Mouse (Mus musculus): ENCODE measurements around the gene Cd207. TPM values are rescaled to one million over a fixed set of nuclear protein-coding genes. Genes with fewer than 3 reads are reported as not detected.
A peak's percentile ranks its signal among the peaks of the same experiment; 100 is the strongest.
"Not testable (repeated sequence)": the region's sequence is repeated elsewhere in the genome, so short reads cannot be mapped to it uniquely, and the experiment has no call there.

The Cd207 gene
- total RNA-seq, 2 experiments from 2014 or later: not detected

DNA sequence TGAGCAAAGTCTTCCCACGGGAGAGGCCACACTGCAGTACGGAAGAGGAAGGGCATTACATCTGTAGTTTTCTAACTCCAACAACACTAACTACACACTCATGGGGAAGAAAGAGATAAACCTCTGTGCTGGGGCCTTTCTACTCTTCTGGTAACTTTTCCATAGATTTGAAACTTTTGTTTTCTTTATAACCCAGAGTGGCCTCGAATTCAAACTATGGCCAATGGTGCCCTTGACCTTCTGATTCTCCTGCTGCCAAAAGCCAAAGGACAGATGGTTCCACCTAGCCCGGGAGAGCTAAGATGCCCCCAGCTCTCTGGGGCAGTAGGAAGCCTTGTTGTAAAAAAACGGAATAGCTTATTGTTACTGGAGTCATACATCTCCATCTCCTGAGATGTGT is 22.3 kb upstream of the Cd207 start:
- DNase-seq (ENCODE audit: low spot score in 2 of 2): no peak

DNA sequence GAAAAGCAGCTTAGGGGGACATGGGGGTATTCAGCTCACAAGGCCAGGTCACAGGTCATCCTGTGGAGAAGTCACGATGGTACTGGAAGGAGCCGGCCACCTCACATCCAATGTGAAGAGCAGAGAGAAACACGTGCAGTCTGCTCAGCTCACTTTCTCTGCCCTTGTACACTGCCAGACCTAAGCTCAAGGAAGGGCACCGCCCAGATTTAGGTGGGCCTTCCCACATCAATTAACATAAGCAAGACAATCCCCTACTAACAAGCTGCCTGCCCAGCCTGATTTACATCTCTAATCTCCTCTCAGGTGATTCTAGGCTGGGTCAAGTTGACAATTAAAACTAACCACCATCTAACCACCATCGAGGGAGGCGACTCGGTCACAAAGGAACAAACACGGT is 20.3 kb upstream of the Cd207 start:
- no peak for DNase-seq (ENCODE audit: low spot score in 2 of 2)

DNA sequence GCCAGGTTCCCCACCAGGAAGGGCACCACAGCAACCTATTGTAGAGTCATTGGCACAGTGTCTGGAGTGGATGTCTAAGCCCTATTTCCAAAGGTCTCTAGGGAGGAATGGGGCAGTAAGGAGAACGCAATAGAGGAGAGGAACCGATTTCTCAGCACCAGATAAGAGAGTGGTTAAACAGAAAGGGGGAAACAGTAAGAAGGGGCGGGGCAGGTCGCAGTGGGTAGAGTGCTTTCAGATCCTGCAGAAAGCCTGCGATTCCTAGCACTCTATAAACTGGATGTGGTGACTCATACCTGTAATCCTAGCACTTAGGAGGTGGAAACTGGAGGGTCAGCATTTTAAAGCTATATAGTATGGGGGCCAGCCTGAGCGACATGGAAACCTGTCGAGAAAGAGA is 19.0 kb upstream of the Cd207 start:
- DNase-seq (ENCODE audit: low spot score in 2 of 2): no peak

DNA sequence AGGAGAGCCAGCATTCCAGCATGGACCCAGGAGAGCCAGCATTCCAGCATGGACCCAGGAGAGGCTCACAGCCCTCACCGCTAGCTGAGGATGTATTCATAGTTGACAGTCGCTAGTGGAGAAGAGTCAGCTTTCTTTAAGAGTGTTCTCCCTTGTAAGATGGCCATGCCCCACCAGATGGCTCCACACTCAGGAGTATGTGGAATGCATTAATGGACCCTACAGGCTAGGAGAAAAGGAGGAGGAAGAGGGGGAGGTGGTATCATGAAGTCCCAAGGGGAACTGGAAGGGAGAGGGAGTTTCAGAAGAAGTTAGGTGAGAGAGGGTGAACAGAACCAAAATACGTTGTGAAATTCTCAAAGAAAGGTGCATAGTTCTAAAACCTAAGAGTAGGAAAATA is 18.1 kb upstream of the Cd207 start:
- no peak for DNase-seq (ENCODE audit: low spot score in 2 of 2)

DNA sequence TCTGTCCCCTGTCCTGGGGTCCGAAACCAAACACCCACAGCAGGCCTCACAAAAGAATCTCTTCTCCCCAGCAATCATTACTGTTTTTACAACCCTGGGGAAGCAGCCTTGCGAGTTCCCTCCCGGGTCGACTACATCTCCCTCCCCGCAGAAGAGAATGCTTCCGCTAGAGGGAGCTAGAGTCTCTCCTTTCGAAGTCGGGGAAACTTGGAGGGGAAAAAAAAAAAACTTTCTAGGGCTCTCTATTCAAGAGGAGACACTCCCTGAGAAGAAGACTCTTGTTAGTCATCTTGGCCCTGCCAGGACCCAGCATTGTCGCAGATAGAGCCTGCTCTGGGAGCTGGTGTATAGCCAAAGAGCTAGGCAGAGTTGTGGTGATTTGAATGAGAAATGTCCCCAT is 16.2 kb upstream of the Cd207 start:
- DNase-seq (ENCODE audit: low spot score in 2 of 2): peak in 1 of 2 experiments; percentile 50

DNA sequence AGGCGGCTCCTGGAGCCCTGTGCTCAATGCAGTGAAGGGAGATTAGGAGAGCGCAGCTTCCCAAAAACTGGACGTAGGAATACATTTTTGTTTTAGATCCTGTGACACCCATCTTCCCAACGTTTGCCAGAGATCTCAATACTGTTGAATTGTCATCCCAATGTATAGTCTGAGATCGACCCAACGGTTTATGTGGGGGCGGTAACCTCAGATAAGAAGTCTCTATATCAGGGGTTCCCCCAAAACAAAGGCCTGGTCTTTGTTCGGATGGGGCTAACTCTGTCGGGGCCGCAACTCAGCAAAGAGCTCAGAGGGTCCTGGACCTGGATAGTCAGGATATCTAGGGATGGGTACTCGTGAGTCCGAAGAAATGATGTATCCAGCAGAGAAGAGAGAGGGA is 15.3 kb upstream of the Cd207 start:
- no peak for DNase-seq (ENCODE audit: low spot score in 2 of 2)

DNA sequence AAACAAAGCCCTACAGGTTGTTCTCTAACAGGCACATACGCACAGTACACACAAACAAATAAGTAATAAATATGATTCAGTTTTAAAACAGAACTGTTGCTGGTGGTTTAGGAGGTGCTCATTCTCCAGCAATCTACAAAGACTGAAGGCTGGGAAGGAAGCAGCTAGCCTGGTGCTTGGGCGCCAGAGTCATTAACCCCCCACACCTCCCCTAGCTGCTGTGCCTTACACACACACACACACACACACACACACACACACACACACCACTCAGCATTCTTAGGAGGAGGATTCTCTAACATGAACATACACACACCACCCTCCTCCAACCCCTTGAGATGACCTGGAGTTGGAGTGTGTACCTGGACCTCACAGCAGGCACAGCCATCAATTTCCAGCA is 13.3 kb upstream of the Cd207 start:
- DNase-seq (ENCODE audit: low spot score in 2 of 2): no peak

DNA sequence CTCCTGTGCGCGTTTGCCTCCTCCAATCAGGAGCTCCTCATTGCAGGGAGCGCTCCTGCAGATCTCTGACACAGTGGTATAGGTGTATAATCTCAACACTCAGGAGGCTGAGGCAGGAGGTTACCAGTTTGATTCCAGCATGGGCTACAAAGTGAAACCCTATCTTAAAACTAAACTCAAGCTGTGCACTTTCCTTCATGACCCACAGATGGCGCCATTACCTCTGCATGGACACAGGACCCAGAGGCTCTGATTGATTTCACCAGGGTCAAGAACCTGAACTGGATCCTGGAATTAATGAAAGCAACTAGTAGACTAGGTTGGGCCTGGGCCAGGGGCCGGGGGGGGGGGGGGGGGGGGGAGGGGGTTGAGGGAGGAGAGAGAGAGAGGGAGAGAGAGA is 12.6 kb upstream of the Cd207 start:
- DNase-seq (ENCODE audit: low spot score in 2 of 2): peak in 1 of 2 experiments; percentile 39

DNA sequence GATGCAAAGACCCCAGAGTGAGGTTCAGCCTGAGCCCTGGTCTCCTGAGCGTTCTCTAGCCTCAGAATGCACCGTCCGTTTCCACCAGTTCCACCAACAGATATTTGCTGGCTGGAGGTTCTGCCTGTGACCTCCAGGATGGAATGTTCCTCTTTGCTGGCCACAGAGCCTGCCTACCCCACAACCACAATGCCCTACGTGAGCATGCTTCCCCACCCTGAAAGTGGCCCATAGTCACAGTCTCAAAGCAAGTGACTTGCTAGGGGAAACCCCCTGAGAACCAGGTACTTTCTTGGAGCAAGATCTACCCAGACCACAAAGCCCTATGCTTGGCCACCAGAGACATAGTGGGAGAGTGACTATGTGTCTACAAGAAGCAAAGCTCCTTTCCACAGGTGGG is 11.7 kb upstream of the Cd207 start:
- no peak for DNase-seq (ENCODE audit: low spot score in 2 of 2)

DNA sequence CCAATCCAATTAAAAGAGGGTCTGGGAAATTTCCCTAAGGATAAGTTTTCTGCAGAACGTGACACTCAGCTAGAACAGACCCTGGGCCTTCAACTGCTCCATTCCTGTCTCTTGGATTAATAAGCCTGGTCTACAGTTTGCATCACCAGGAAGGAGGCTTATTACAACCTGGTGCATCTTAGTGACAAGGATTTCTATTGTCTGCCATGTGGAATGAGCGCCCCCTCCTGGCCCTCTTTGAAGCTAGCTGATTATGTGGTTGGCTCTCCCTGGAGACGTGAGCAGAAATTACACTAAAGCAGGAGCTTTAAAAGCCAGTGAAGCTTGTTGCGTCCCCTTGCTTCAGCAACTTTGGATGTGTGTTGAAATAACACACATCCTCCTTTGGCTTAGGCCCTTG is 4.3 kb downstream of the Cd207 start:
- peak; percentile 46 to 86 for DNase-seq (ENCODE audit: low spot score in 2 of 2)

DNA sequence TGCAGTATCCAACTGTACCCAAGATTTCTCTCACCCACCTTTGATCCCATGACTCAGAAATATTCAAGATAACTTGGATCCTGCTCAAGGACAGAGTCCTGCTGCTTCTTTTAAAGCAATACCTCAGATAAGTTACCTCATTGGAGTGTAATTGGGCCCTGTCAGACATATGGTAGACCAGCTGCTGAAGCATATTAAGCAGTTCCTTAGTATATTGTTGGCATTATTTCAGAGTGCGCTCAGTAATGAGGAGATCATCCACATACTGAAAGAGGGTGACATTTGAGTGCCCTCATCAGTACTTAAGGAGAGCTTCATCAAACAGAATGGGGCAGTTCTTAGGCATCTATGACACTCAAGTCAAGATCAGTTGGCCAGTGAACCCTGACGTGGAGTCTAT is 12.6 kb downstream of the Cd207 start:
- DNase-seq (ENCODE audit: low spot score in 2 of 2): peak in 1 of 2 experiments; percentile 44

DNA sequence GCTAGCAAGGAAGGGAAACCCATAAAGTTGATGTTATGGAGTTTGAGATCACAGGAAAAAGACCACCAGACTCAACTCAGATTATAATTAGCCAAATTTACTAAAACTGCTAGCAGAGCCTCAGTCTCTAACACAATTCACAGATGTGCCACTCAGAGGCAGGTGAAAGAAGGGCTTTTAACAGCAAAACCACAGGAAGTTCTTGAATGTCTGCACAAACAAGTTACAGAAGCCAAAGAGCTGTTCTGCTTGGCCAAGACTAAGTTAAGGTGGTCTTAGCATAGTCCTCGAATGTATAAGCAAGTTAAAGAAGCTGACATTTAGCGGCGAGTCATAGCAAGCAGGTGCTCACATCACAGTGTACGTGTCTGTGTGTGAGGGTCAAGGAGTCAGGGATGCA is 16.8 kb downstream of the Cd207 start:
- no peak for DNase-seq (ENCODE audit: low spot score in 2 of 2)

DNA sequence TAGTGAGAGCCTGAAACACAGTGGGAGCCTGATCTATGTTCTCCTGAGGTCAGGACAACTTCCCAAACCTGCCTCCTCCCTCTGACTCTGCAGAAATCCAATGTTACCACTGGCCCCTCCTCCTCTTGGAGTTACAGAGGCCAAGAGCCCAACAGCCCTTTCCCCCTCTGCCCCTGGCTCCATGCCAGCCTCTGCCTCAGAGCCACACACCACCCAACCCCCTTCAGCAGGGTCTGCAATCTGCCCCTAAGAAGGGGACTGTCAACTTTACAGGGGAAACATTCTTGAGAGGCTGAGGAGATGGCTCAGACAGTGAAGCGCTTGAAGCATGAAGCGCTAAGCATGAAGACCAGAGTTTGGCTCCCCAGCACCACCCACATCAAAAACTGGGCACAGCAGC is 21.6 kb downstream of the Cd207 start, which contains the start of gene Clec4f:
TSS of gene Clec4f (minus strand) at position 101 of the 400 bp plus-strand sequence.
- no peak for DNase-seq (ENCODE audit: low spot score in 2 of 2)

DNA sequence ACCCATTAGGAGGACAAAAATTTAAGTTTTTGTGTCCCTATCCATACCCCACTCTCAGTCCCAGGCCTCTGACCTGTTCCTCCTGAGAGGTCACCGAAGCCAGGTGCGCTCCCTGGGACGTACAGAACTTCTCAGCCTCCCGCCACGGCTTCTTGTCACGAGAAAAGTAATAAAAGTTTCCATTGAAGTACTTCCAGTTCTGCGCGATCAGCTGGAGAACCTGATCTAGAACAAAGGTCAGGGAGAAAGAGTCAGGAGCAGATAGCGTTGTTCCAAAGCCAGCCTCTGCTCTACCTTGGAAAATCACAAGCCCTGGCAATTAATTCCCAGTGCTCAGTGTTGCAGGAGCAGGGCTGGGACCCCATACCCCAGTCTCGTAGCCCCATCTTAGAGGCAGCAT is 30.9 kb downstream of the Cd207 start:
- DNase-seq (ENCODE audit: low spot score in 2 of 2): no peak

DNA sequence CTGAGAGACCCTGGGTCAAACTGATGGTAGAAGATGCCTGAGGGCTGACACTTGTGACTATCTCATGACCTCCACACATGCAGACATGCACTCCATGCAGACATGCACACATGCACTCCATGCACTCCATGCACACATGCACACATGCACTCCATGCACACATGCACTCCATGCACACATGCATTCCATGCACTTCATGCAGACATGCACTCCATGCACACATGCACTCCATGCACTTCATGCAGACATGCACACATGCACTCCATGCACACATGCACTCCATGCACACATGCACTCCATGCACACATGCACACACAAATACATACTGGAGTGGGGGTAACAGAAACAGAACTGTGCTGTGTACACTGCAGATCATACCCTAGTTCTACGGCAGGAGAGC is 42.3 kb downstream of the Cd207 start:
- no peak for DNase-seq (ENCODE audit: low spot score in 2 of 2)

DNA sequence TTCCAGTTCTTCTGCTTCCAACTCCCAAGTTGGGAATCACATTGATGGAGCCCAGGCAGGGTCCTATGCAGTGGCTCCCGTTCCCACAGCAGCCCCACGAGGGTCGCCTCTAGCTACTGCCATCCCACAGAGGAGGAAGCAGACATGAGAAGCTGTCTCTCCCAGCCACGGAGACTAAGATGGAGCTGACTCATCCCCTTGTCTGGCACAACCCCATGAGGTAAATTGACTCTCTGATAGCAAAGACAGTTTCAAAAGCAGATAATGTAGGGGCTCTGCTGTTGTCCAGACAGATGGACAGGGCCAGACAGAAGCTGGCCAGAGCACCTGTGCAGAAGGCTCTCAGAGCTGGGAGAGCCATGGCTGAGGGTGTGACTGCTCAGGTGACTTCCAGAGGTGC is 43.0 kb downstream of the Cd207 start:
- not testable (repeated sequence) for DNase-seq (ENCODE audit: low spot score in 2 of 2)

DNA sequence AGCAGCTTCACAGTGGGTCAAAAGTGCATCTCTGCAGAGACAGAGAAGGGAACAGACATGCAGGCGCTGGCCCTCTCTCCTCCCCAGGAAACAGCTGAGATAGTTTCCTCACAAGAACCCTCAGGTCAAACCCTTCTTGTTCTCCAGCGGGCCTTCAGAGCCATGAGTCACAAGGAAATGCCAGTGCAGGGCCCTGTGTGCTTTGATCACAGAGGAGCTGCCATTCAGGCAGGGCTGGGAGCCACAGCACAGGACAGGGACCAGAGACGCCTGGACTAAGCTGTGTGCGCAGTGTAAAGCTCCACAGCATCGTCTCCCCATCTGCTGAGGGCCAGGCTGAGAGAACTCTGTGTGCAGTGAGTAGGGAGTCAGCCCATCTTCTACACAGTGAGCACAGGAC is 43.6 kb downstream of the Cd207 start:
- not testable (repeated sequence) for DNase-seq (ENCODE audit: low spot score in 2 of 2)

DNA sequence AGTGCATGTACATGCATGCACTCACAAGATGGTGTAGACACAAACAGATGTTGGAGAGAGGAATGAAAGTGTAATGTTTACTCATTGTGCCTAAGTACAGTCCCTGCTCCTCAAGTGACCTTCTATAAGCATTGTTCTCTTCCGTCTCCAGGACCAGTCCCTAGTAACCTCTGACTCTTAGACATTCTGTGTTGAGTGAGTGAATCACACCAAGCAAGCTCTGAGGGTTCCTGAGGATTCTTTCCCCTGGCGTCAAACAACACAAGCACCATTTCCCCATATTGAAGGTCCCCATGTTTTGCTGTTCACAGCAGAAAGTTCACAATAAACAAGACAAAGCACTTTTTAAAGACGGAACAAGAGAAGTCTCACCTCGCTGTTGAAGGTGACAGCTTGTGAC is 45.8 kb downstream of the Cd207 start:
- no peak for DNase-seq (ENCODE audit: low spot score in 2 of 2)

DNA sequence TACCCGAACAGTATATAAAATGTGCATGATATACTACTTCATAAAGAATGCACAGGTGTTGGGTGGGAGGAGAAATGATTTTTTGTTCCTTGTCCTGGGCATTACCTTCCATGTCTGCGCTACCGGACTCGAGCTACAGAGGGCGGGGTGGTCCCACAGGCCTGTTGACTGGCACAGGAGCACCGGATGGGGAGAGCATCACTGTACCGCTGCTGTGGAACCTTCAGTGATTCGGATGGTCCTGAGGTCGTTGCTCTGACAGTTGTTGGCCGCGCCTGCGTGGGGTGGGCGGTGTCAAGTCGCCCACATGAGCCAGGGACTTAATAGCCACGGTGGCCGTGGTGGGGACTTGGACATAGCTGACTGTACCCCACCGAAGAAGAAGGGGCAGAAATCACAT is 50.9 kb downstream of the Cd207 start:
- DNase-seq (ENCODE audit: low spot score in 2 of 2): no peak

Other genes starting within 250 kb of the Cd207 start
- 10 to 100 TPM; 53.2 to 58.7 TPM for gene Tet3, start 218.8 kb downstream of the Cd207 start, total RNA-seq (2021)
- 10 to 100 TPM; 28.2 to 33.3 TPM for gene Dguok, start 170.9 kb downstream of the Cd207 start, total RNA-seq (2021)
- gene Actg2, start 141.6 kb downstream of the Cd207 start, total RNA-seq (2021): not detected
- gene Stambp, start 105.1 kb downstream of the Cd207 start, total RNA-seq (2021): 10 to 100 TPM; 35.4 to 36.4 TPM
- gene Clec4f, start 21.7 kb downstream of the Cd207 start, total RNA-seq (2021): not detected
- gene Vax2, start 33.4 kb upstream of the Cd207 start, total RNA-seq (2021): not detected
- gene Atp6v1b1, start 65.1 kb upstream of the Cd207 start, total RNA-seq (2021): under 1 TPM; 0.20 to 0.37 TPM
- not detected for gene Ankrd53, start 84.8 kb upstream of the Cd207 start, total RNA-seq (2021)
- 10 to 100 TPM; 46.8 to 49.1 TPM for gene Tex261, start 98.0 kb upstream of the Cd207 start, total RNA-seq (2021)
- 10 to 100 TPM; 46.1 to 51.0 TPM for gene Nagk, start 117.1 kb upstream of the Cd207 start, total RNA-seq (2021)
- 10 to 100 TPM; 62.2 to 64.0 TPM for gene Paip2b, start 153.9 kb upstream of the Cd207 start, total RNA-seq (2021)
- gene Zfp638, start 189.3 kb upstream of the Cd207 start, total RNA-seq (2021): 100 to 1,000 TPM; 134 to 139 TPM